Mouse (Mus musculus): ENCODE measurements around the gene Smad6. TPM values are rescaled to one million over a fixed set of nuclear protein-coding genes. Genes with fewer than 3 reads are reported as not detected.

Smad6 gene
- total RNA-seq, 4 experiments from 2014 or later, result 1.9 to 2.8 (median 2.1) TPM

- no peak for DNase-seq (ENCODE audit: low spot score in 2 of 2)
Observed at GRCm38 (mm10) chr9:63989214-63989613, 32.6 kb downstream of the Smad6 start.

- DNase-seq (ENCODE audit: low spot score in 2 of 2), result no peak
Observed at GRCm38 (mm10) chr9:63985125-63985524, 36.7 kb downstream of the Smad6 start.

GRCm38 (mm10) chr9:63982937-63983632 lies 38.8 kb downstream of the Smad6 start:
- no peak for DNase-seq (ENCODE audit: low spot score in 2 of 2)

GRCm38 (mm10) chr9:63981912-63982311 lies 39.9 kb downstream of the Smad6 start:
- no peak for DNase-seq (ENCODE audit: low spot score in 2 of 2)

GRCm38 (mm10) chr9:63981371-63981770 lies 40.5 kb downstream of the Smad6 start:
- no peak for DNase-seq (ENCODE audit: low spot score in 2 of 2)

GRCm38 (mm10) chr9:63980179-63981086 lies 41.4 kb downstream of the Smad6 start:
- DNase-seq (ENCODE audit: low spot score in 2 of 2), result no peak

GRCm38 (mm10) chr9:63979275-63979674 lies 42.6 kb downstream of the Smad6 start:
- no peak for DNase-seq (ENCODE audit: low spot score in 2 of 2)

- no peak for DNase-seq (ENCODE audit: low spot score in 2 of 2)
Observed at GRCm38 (mm10) chr9:63978682-63979081, 43.2 kb downstream of the Smad6 start.

- no peak for DNase-seq (ENCODE audit: low spot score in 2 of 2)
Observed at GRCm38 (mm10) chr9:63975996-63976395, 45.9 kb downstream of the Smad6 start.

GRCm38 (mm10) chr9:63974258-63975023 lies 47.4 kb downstream of the Smad6 start:
- no peak for DNase-seq (ENCODE audit: low spot score in 2 of 2)

- no peak for DNase-seq (ENCODE audit: low spot score in 2 of 2)
Observed at GRCm38 (mm10) chr9:63973662-63974190, 48.1 kb downstream of the Smad6 start.

GRCm38 (mm10) chr9:63972576-63973290 lies 49.1 kb downstream of the Smad6 start:
- no peak for DNase-seq (ENCODE audit: low spot score in 2 of 2)

GRCm38 (mm10) chr9:63971557-63971956 lies 50.3 kb downstream of the Smad6 start:
- DNase-seq (ENCODE audit: low spot score in 2 of 2), result no peak

GRCm38 (mm10) chr9:63970836-63971235 lies 51.0 kb downstream of the Smad6 start:
- no peak for DNase-seq (ENCODE audit: low spot score in 2 of 2)

GRCm38 (mm10) chr9:63970388-63970787 lies 51.5 kb downstream of the Smad6 start:
- DNase-seq (ENCODE audit: low spot score in 2 of 2), result no peak

GRCm38 (mm10) chr9:63969467-63969866 lies 52.4 kb downstream of the Smad6 start:
- DNase-seq (ENCODE audit: low spot score in 2 of 2), result no peak

GRCm38 (mm10) chr9:63968592-63968991 lies 53.3 kb downstream of the Smad6 start:
- peak in 1 of 2 experiments; percentile 37 for DNase-seq (ENCODE audit: low spot score in 2 of 2)

GRCm38 (mm10) chr9:63967408-63968172 lies 54.3 kb downstream of the Smad6 start:
- no peak for DNase-seq (ENCODE audit: low spot score in 2 of 2)

- DNase-seq (ENCODE audit: low spot score in 2 of 2), result no peak
Observed at GRCm38 (mm10) chr9:63965579-63965981, 56.3 kb downstream of the Smad6 start.

- DNase-seq (ENCODE audit: low spot score in 2 of 2), result no peak
Observed at GRCm38 (mm10) chr9:63961881-63962280, 60.0 kb downstream of the Smad6 start.
